Mouse (Mus musculus) heart, embryonic 14.5 days (tissue): ENCODE measurements around the gene Pigb. TPM values are rescaled to one million over a fixed set of nuclear protein-coding genes. Genes with fewer than 3 reads are reported as not detected.

Experiments
- ATAC-seq: fragments of 200-750 bp; cut with Nextera tagmentation; 2 replicates; pipeline ENCODE4 v1.8.0; 2017; ENCODE audit warnings: low read depth, moderate TSS enrichment; ENCODE audit not compliant: insufficient number of reproducible peaks, insufficient read depth, low FRiP score
- H3K27ac ChIP-seq, 2 experiments: fragments of 200-500 bp in 1 of 2; fragments of 300-500 bp in 1 of 2; sonication (generic) in 1 of 2; replicated peaks in 1 of 2; 2 replicates each; pipeline ENCODE4 v1.5.1; 2012 to 2014; ENCODE audit warnings: low read depth in 2 of 2, low read length in 2 of 2, control low read depth in 1 of 2, mild to moderate bottlenecking in 1 of 2, mixed read lengths in 1 of 2; ENCODE audit not compliant: control insufficient read depth in 1 of 2, insufficient read depth in 1 of 2
- H3K27me3 ChIP-seq: fragments of 300-500 bp; sonication (generic); 2 replicates; pipeline ENCODE4 v1.6.1; 2014; ENCODE audit warnings: mild to moderate bottlenecking, low read length, control low read depth; ENCODE audit not compliant: control insufficient read depth, insufficient read depth
- H3K36me3 ChIP-seq: fragments of 300-500 bp; sonication (generic); 2 replicates; pipeline ENCODE4 v1.6.1; 2014; ENCODE audit warnings: mild to moderate bottlenecking, control low read depth, low read length, mixed read lengths; ENCODE audit not compliant: control insufficient read depth, insufficient read depth
- H3K4me1 ChIP-seq, 2 experiments: fragments of 200-500 bp in 1 of 2; fragments of 300-500 bp in 1 of 2; sonication (generic) in 1 of 2; 2 replicates each; pipeline ENCODE4 v1.6.1; 2012 to 2014; ENCODE audit warnings: low read length in 2 of 2, control low read depth in 1 of 2, mixed read lengths in 1 of 2; ENCODE audit not compliant: control insufficient read depth in 2 of 2, insufficient read depth in 2 of 2
- H3K4me2 ChIP-seq: fragments of 300-500 bp; sonication (generic); 2 replicates; pipeline ENCODE4 v1.6.1; 2014; ENCODE audit warnings: mild to moderate bottlenecking, low read length
- H3K4me3 ChIP-seq, 2 experiments: fragments of 200-500 bp in 1 of 2; fragments of 300-500 bp in 1 of 2; sonication (generic) in 1 of 2; 2 replicates each; pipeline ENCODE4 v1.5.1; 2012 to 2014; ENCODE audit warnings: low read length in 2 of 2, mild to moderate bottlenecking in 2 of 2, control low read depth in 1 of 2, low read depth in 1 of 2, moderate library complexity in 1 of 2; ENCODE audit not compliant: control insufficient read depth in 1 of 2, insufficient read depth in 1 of 2
- H3K9ac ChIP-seq: fragments of 300-500 bp; sonication (generic); 2 replicates; pipeline ENCODE4 v1.6.1; 2014; ENCODE audit warnings: mild to moderate bottlenecking, low read length
- H3K9me3 ChIP-seq: fragments of 300-500 bp; sonication (generic); 2 replicates; pipeline ENCODE4 v1.6.1; 2016; ENCODE audit warnings: low read length, control low read depth; ENCODE audit not compliant: control insufficient read depth
- WGBS: fragments of 180-500 bp; shearing (Covaris S2); extraction: QIAGEN DNeasy Blood & Tissue Kit; methylation state at CpG from one replicate; pipeline ENCODE4 v1.1.7; 2014; 5-methylcytosine and 5-hydroxymethylcytosine counted together
- polyA plus RNA-seq: library from polyadenylated mRNA; unstranded; fragments of >200 nt; fragmentation: Nextera tagmentation; extraction: Ambion mirVana; gene quantifications from 2 replicates; pipeline ENCODE4 v1.2.1, GENCODE M21; 2014

Pigb gene
- polyA plus RNA-seq, 1 experiment from 2014 or later: 9.4 TPM

DNA sequence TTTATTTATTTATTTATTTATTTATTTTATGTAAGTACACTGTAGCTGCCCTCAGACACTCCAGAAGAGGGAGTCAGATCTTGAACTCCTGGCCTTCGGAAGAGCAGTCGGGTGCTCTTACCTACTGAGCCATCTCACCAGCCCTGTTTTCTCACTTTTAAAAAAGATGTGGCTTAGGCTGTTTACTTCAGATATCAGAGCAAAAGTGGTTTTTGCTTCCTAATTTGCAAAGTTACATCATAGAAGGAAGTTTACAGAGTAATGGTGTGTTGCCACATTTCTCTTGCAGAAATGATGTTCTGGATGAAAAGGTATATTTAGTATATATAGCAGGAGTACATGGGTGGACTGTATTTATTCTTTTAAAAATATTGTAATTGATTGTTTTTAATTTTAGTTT lies 48.8 kb downstream of the Pigb start:
- H3K4me1 ChIP-seq: 0 out of 4 replicates have a peak, but pooled peaks cover 0 to under 1% of the 10 kb centered on the region in 2 experiments
- H3K4me3 ChIP-seq: no peak overlapping the region
- no peaks in the 10 kb centered on the region for H3K36me3 ChIP-seq
- H3K27ac ChIP-seq: no peak overlapping the region
- WGBS: 86% methylated on average over 2 of the region's 2 CpGs
- ATAC-seq: no peak
- H3K9ac ChIP-seq: no peak overlapping the region
- H3K9me3 ChIP-seq: no peaks in the 10 kb centered on the region
- H3K27me3 ChIP-seq: no peaks in the 10 kb centered on the region
- no peak overlapping the region for H3K4me2 ChIP-seq

- no peak overlapping the region for H3K9ac ChIP-seq
- 75% methylated on average over 5 of the region's 5 CpGs for WGBS
- H3K4me3 ChIP-seq: no peak overlapping the region
- H3K4me1 ChIP-seq: peaks cover 0 to 12% of the 10 kb centered on the region in 2 experiments; a peak in 2 of 4 replicates
- no peaks in the 10 kb centered on the region for H3K9me3 ChIP-seq
- no peak overlapping the region for H3K4me2 ChIP-seq
- no peaks in the 10 kb centered on the region for H3K27me3 ChIP-seq
- H3K36me3 ChIP-seq: no peaks in the 10 kb centered on the region
- no peak overlapping the region for H3K27ac ChIP-seq
- ATAC-seq: no peak
Observed at GRCm38 (mm10) chr9:72988706-72989105, 51.5 kb downstream of the Pigb start.

GRCm38 (mm10) chr9:72987703-72988102 lies 52.5 kb downstream of the Pigb start:
- Histone ChIP-seq H3K36me3 (no peaks in the 10 kb centered on the region), H3K27me3 (no peaks in the 10 kb centered on the region)

GRCm38 (mm10) chr9:72985250-72986220 lies 54.6 kb downstream of the Pigb start, which contains the start of the genes Ccpg1os and Ccpg1:
Gene Ccpg1os, minus strand, starts transcription at chr9:72985382.
Gene Ccpg1, plus strand, starts transcription at chr9:72985429.
- ATAC-seq: peak; percentile 99
- Histone ChIP-seq H3K4me1 (peaks cover 0 to 12% of the 10 kb centered on the region in 2 experiments; a peak in 2 of 4 replicates), H3K27me3 (no peaks in the 10 kb centered on the region), H3K9me3 (no peaks in the 10 kb centered on the region), H3K27ac (no peak within 1 kb of the TSS), H3K9ac (peak within 1 kb of the TSS; percentile 83), H3K4me2 (peak within 1 kb of the TSS; percentile 93), H3K36me3 (no peaks in the 10 kb centered on the region), H3K4me3 (peak within 1 kb of the TSS; percentile 78 to 96)
- WGBS: under 1% methylated on average over 88 of the region's 88 CpGs

More at GRCm38 (mm10) chr9:72987703-72988102, 52.5 kb downstream of the Pigb start:
- Histone ChIP-seq H3K4me2 (no peak overlapping the region), H3K4me1 (peaks cover 0 to 12% of the 10 kb centered on the region in 2 experiments; a peak in 2 of 4 replicates), H3K9ac (no peak overlapping the region), H3K27ac (no peak overlapping the region), H3K9me3 (no peaks in the 10 kb centered on the region), H3K4me3 (no peak overlapping the region)
- ATAC-seq: no peak
- WGBS: 64% methylated on average over 3 of the region's 3 CpGs

DNA sequence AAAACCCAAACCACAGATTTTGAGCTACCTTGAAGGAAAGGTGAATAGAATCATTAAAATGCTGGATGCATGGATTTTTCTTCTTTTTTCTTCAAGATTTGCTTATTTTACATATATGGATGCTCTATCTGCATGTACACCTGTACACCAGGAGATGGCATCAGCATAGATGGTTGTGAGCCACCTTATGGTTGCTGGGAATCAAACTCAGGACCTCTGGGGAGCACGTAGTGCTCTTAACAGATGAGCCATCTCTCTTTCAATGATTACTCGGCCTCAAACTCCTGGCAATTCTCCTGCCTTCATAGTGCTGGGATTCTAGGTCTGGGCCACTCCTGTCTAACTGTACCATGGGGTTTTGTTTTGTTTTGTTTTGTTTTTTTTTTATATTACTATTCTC lies 57.1 kb downstream of the Pigb start:
- Histone ChIP-seq H3K4me3 (no peak overlapping the region), H3K36me3 (no peaks in the 10 kb centered on the region), H3K9me3 (no peaks in the 10 kb centered on the region), H3K27me3 (no peaks in the 10 kb centered on the region), H3K4me1 (peaks cover 0 to 12% of the 10 kb centered on the region in 2 experiments; a peak in 2 of 4 replicates), H3K9ac (no peak overlapping the region), H3K4me2 (no peak overlapping the region), H3K27ac (no peak overlapping the region)
- no peak for ATAC-seq
- WGBS: 74% methylated on average over 2 of the region's 2 CpGs

DNA sequence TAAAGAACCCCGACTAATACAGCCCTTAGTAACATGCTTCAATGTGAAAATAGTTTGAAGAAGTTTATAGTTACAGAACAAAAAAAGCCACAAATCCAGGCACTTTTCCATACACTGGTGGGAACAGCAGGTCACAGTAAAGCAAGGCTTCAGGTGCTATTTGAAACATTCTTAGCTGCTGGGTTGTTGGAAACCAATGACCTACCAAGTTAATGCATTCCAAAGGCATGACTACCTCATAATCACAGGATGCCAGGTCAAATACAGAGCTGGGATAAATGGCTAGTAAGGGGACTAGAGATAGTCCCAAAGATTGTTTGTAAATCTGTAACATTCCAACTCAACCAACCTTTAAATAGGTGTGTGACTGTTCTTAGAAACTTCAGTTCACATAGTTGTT lies 64.9 kb downstream of the Pigb start:
- H3K27me3 ChIP-seq: no peaks in the 10 kb centered on the region
- no peaks in the 10 kb centered on the region for H3K9me3 ChIP-seq
- WGBS: 84% methylated on average over 1 of the region's 1 CpGs
- H3K4me2 ChIP-seq: no peak overlapping the region
- H3K9ac ChIP-seq: no peak overlapping the region
- H3K27ac ChIP-seq: no peak overlapping the region
- no peak for ATAC-seq
- no peaks in the 10 kb centered on the region for H3K36me3 ChIP-seq
- H3K4me3 ChIP-seq: no peak overlapping the region
- no peaks in the 10 kb centered on the region for H3K4me1 ChIP-seq

DNA sequence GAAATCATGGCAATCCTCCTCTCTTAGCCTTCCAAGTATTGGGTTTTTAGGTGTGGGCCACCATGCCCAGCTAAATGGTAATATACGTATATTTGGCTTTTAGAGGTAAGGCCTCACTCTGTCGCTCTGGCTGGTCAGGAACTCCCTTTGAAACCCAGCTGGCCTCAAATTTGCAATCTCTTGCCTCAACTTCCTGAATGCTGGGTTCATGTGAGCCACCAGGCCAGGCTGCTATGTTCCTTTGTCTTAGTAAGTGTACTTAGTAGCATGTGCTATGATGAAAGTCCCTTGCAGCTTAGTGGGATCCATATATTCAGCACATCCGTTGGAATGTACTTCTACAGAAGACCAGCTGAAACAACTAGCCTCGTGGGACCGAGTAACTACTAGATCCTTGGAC lies 65.4 kb downstream of the Pigb start:
- no peaks in the 10 kb centered on the region for H3K4me1 ChIP-seq
- H3K27me3 ChIP-seq: no peaks in the 10 kb centered on the region
- no peak overlapping the region for H3K27ac ChIP-seq
- H3K9me3 ChIP-seq: no peaks in the 10 kb centered on the region
- H3K36me3 ChIP-seq: no peaks in the 10 kb centered on the region
- ATAC-seq: no peak
- 82% methylated on average over 5 of the region's 5 CpGs for WGBS
- no peak overlapping the region for H3K4me2 ChIP-seq
- H3K9ac ChIP-seq: no peak overlapping the region
- no peak overlapping the region for H3K4me3 ChIP-seq
